Mouse (Mus musculus) kidney, adult 2 months (tissue): ENCODE measurements around the gene Primpol. TPM values are rescaled to one million over a fixed set of nuclear protein-coding genes. Genes with fewer than 3 reads are reported as not detected.

Experiments used
- DNase-seq: peaks from one replicate; pipeline ENCODE4 v3.0.0; 2021
- H3K27ac ChIP-seq: fragments of 200-500 bp; 2 replicates; pipeline ENCODE4 v1.5.1; 2012; ENCODE audit warnings: low read depth, low read length, control low read depth, inconsistent platforms; ENCODE audit not compliant: insufficient read depth
- H3K27me3 ChIP-seq: fragments of 200-500 bp; replicated peaks from 2 replicates; pipeline ENCODE4 v1.6.1; 2012; ENCODE audit warnings: mild to moderate bottlenecking, moderate library complexity, low read length, inconsistent platforms; ENCODE audit not compliant: control insufficient read depth, insufficient read depth
- H3K36me3 ChIP-seq: fragments of 200-500 bp; 2 replicates; pipeline ENCODE4 v1.6.1; 2012; ENCODE audit warnings: mild to moderate bottlenecking, moderate library complexity, low read length, inconsistent platforms; ENCODE audit not compliant: control insufficient read depth, insufficient read depth
- H3K4me1 ChIP-seq: fragments of 200-500 bp; 2 replicates; pipeline ENCODE4 v1.6.1; 2011; ENCODE audit warnings: low read length; ENCODE audit not compliant: control insufficient read depth, insufficient read depth
- H3K4me3 ChIP-seq: fragments of 200-500 bp; 2 replicates; pipeline ENCODE4 v1.5.1; 2011; ENCODE audit warnings: mild to moderate bottlenecking, low read depth, low read length, control low read depth; ENCODE audit not compliant: insufficient read depth
- CTCF ChIP-seq: fragments of 200-500 bp; conservative IDR thresholded peaks from 2 replicates; pipeline ENCODE4 v1.5.1; 2011; ENCODE audit warnings: low read depth, mild to moderate bottlenecking, control low read depth, low read length, moderate library complexity, mixed read lengths; ENCODE audit not compliant: insufficient read depth, insufficient read length
- POLR2A ChIP-seq: fragments of 200-500 bp; IDR thresholded peaks from one replicate; pipeline ENCODE4 v1.6.1; 2011; ENCODE audit warnings: low read depth, low read length, control low read depth
- whole genome bisulfite sequencing: fragments of 180-500 bp; shearing (Covaris S2); methylation state at CpG from one replicate; pipeline ENCODE4 v1.1.7; 2018; 5-methylcytosine and 5-hydroxymethylcytosine counted together
- polyA plus RNA-seq: library from polyadenylated mRNA; depleted of rRNA; stranded (reverse); fragments of >200 nt; gene quantifications from 2 replicates; pipeline ENCODE4 v1.2.3, GENCODE M21; 2012

Primpol gene
- polyA plus RNA-seq, 1 experiment = 1.4 TPM

DNA sequence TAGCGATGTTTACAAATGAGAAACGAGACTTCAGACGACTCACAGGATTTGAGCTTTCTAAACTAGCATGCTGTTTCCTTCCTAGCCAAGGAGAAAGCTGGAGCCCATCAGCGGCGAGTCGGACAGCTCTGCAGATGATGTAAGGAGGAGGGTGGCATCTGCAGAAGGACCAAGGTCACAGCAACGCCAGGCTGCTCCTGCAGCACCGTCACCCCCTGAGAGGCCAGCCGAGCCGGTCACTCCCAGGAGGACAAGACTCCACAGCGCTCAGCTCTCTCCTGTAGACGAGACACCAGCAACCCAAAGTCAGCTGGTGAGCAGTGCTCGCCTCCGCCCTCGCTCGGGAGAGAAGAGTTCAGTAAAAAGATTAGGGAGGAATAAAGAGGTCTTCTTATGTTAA lies 54.7 kb downstream of the Primpol start:
- Histone ChIP-seq H3K4me1 (no peaks in the 10 kb centered on the region), H3K4me3 (no peak overlapping the region), H3K27me3 (no peaks in the 10 kb centered on the region), H3K36me3 (no peaks in the 10 kb centered on the region), H3K27ac (no peak overlapping the region)
- no peak for DNase-seq
- TF ChIP-seq POLR2A (no peak), CTCF (no peak)
- WGBS = 85% methylated on average over 16 of the region's 16 CpGs

DNA sequence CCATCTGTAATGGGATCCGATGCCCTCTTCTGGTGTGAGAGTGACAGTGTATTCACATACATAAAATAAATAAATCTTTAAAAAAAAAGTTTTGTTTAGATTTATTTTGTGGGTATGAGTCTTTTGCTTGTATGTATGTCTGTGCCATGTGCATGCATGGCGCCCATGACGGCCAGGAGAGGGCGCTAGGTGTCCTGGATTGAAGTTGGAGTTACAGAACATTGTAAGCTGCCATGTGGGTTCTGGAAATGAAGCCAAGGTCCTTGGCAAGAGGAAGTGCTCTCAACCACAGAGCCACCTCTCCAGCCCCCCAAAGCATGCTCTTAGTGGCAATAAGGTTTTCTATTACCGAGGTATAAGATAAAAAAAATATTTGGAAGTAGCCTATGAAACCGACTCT lies 57.6 kb downstream of the Primpol start:
- no peaks in the 10 kb centered on the region for H3K36me3 ChIP-seq
- H3K27me3 ChIP-seq = no peaks in the 10 kb centered on the region
- 84% methylated on average over 6 of the region's 6 CpGs for WGBS
- H3K4me3 ChIP-seq = no peak overlapping the region
- TF ChIP-seq CTCF (peak; percentile 50), POLR2A (no peak)
- peak; percentile 29 for DNase-seq
- no peaks in the 10 kb centered on the region for H3K4me1 ChIP-seq
- no peak overlapping the region for H3K27ac ChIP-seq

DNA sequence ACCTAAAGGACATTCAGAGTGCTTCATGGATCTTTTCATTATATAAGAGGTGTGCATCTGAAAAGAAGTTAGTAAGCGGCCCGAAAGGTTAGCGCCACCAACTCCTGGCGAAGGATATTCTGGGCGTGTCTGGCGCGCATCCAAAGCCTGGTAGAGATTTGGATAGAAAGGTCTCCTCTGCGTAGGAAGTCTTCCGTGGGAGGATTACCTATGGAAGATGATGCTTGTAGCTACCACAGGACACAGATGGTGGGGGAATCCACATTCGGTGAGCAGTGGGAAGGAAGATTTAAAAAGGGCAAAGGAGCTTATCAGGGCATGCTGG lies 64.6 kb downstream of the Primpol start:
- Histone ChIP-seq H3K27ac (no peak overlapping the region), H3K4me3 (0 out of 2 replicates have a peak overlapping the region, but pooled peaks have one; percentile 58), H3K4me1 (peaks cover 2% of the 10 kb centered on the region; the same call in 1 of the 2 replicates), H3K27me3 (no peaks in the 10 kb centered on the region), H3K36me3 (no peaks in the 10 kb centered on the region)
- WGBS = 2% methylated on average over 10 of the region's 10 CpGs
- TF ChIP-seq CTCF (no peak), POLR2A (no peak)
- DNase-seq = peak; percentile 21

DNA sequence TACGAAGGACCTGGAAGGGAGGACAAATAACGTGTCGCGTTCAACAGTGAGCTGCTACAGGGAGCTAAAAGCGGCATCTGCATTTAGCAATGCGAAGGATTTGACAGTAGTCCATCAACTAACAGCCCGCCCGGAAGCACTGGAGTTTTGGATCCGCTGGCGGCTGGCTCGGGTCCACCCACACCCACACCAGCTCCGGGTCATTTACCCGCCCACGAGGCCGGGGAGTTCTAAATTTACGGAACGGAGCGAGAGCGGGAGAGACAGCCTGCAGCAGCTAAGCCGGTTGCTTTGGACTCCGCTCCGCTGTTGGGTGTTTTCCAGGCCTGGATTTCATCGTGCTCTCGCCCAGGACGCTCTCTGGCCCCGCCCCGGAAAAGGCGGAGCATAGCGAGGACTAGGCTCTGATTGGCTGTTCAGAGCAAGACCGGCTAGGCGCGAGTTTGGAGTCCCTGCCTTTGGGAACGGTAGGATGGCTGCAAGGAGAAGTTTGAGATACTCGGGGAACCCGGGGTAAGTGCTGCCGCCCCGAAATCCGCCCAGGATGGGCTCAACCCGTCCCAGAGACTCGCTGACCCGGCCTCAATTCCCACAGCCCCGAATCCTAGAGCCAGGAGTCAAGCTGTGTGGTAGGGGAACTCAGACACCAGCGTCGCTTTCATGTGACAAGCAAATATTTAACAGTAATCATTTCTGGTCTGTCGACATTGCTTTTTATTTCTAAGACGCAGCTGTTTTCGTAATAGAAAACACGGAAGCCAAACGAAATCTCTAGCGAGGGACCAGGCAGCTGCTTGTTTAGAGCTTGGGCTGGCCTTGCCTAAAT lies 65.2 kb downstream of the Primpol start, which contains the start of gene Cenpu:
Cenpu (plus strand) TSS at position 414 of the 826 bp plus-strand sequence.
- Histone ChIP-seq H3K27ac (peak within 1 kb of the TSS; percentile 61; the same call in 1 of the 2 replicates), H3K4me3 (peak within 1 kb of the TSS; percentile 66), H3K36me3 (no peaks in the 10 kb centered on the region), H3K4me1 (peaks cover 6% of the 10 kb centered on the region; the same call in 1 of the 2 replicates), H3K27me3 (no peaks in the 10 kb centered on the region)
- no peak for TF ChIP-seq CTCF
- no peak for TF ChIP-seq POLR2A
- WGBS = under 1% methylated on average over 50 of the region's 50 CpGs
- peak; percentile 100 for DNase-seq

DNA sequence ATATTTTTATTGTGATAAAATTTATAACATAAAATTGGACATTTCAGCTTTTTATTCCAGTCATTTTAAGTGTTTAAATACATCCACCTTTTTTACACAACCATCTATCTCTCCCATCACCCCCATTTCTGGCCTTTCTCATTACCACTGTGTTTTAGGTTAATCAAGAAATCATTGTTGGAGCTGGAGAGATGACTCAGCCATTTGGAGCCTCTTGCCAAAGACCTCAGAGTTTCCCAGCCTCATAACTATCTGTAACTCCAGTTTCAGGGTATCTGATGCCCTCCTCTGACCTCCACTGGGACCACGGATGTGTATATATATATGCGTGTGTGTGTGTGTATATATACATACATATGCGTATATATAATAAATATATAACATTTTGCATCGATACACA lies 66.0 kb downstream of the Primpol start:
- DNase-seq = peak; percentile 22
- Histone ChIP-seq H3K27ac (no peak overlapping the region), H3K27me3 (no peaks in the 10 kb centered on the region), H3K4me1 (peaks cover 8% of the 10 kb centered on the region; the same call in 1 of the 2 replicates), H3K36me3 (no peaks in the 10 kb centered on the region), H3K4me3 (no peak overlapping the region)
- TF ChIP-seq POLR2A (no peak), CTCF (no peak)
- 42% methylated on average over 4 of the region's 4 CpGs for WGBS

DNA sequence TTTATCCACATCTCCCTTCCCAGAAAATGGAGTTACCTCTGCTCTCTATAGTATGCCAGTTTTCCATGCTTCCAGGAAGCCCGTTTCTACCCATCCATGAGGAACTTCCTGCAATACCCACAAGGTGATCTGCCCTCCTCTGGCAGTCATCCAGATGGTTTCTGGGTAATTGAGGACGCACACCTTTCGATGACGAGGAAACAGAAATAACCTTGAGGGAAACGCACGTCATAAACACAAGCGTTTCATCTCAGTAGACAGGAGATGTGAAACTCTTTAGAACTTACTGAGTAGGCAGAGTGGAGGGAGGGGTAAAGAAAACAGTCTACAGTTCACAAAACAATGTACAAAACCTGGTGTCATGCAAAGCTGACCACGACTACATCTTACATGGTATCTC lies 67.0 kb downstream of the Primpol start:
- H3K4me1 ChIP-seq = peaks cover 8% of the 10 kb centered on the region; the same call in 1 of the 2 replicates
- no peaks in the 10 kb centered on the region for H3K27me3 ChIP-seq
- no peak for DNase-seq
- no peak overlapping the region for H3K4me3 ChIP-seq
- H3K36me3 ChIP-seq = no peaks in the 10 kb centered on the region
- no peak for TF ChIP-seq CTCF
- TF ChIP-seq POLR2A = no peak
- no peak overlapping the region for H3K27ac ChIP-seq
- WGBS = 49% methylated on average over 8 of the region's 8 CpGs

DNA sequence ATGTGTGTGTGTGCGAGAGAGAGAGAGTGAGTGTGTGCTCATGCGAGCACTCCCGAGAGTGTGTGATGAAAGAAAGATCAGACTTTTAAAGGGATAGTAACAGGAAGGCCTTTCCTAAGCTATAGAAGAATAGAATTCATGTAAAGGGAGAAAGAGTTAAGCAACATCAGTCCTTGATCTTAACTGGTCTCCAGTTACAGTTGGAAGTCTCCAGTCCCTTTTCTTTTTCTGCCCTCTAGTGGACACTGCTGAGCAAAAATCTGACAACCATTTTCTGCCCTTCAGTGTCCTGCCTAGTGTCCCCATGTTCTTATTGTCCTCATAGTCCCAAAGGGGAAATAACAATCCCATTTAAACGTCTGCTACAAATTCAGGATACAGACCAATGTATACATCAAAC lies 69.8 kb downstream of the Primpol start:
- TF ChIP-seq CTCF (peak; percentile 35), POLR2A (no peak)
- 12% methylated on average over 4 of the region's 4 CpGs for WGBS
- DNase-seq = peak; percentile 86
- Histone ChIP-seq H3K4me1 (peaks cover 6% of the 10 kb centered on the region; the same call in 1 of the 2 replicates), H3K4me3 (no peak overlapping the region), H3K36me3 (no peaks in the 10 kb centered on the region), H3K27me3 (no peaks in the 10 kb centered on the region), H3K27ac (peak overlapping the region; percentile 83)
